Mouse (Mus musculus) MEL (cell line): Measurements from ENCODE around the gene Wdr81.

Source experiments
- CTCF ChIP-seq, 3 experiments: IDR thresholded peaks in 2 of 3; conservative IDR thresholded peaks in 1 of 3; 2 replicates each; pipeline ENCODE4 v1.5.1; 2011 to 2012; ENCODE audit warnings: low read length in 3 of 3, low read depth in 2 of 3, mild to moderate bottlenecking in 2 of 3, improper control_type of control experiment in 1 of 3, inconsistent platforms in 1 of 3, mixed read lengths in 1 of 3, moderate library complexity in 1 of 3; ENCODE audit not compliant: control insufficient read depth in 1 of 3, insufficient read depth in 1 of 3, poor library complexity in 1 of 3, severe bottlenecking in 1 of 3
- GATA1 ChIP-seq: IDR thresholded peaks from 2 replicates; pipeline ENCODE4 v1.6.1; 2011; ENCODE audit warnings: low read depth, low read length, improper control_type of control experiment
- JUND ChIP-seq: IDR thresholded peaks from 2 replicates; pipeline ENCODE4 v1.6.1; 2011; ENCODE audit warnings: low read depth, mild to moderate bottlenecking, improper control_type of control experiment, low read length
- MAX ChIP-seq: IDR thresholded peaks from 2 replicates; pipeline ENCODE4 v1.6.1; 2011; ENCODE audit warnings: low read length, improper control_type of control experiment
- MAZ ChIP-seq: IDR thresholded peaks from 2 replicates; pipeline ENCODE4 v1.6.1; 2012; ENCODE audit warnings: low read depth, mild to moderate bottlenecking, inconsistent platforms, low read length, improper control_type of control experiment
- MYC ChIP-seq: IDR thresholded peaks from 2 replicates; pipeline ENCODE4 v1.6.1; 2011; ENCODE audit warnings: low read depth, mild to moderate bottlenecking, low read length, improper control_type of control experiment, moderate library complexity
- NELFE ChIP-seq: IDR thresholded peaks from 2 replicates; pipeline ENCODE4 v1.6.1; 2011; ENCODE audit warnings: low read depth, low read length, improper control_type of control experiment
- POLR2A ChIP-seq, 2 experiments: IDR thresholded peaks; 2 replicates each; pipeline ENCODE4 v1.6.1; 2011 to 2012; ENCODE audit warnings: low read length in 2 of 2, mild to moderate bottlenecking in 2 of 2, control low read depth in 1 of 2, improper control_type of control experiment in 1 of 2, low read depth in 1 of 2, moderate library complexity in 1 of 2; ENCODE audit not compliant: control insufficient read depth in 1 of 2, insufficient read depth in 1 of 2, poor library complexity in 1 of 2
- POLR2AphosphoS2 ChIP-seq: IDR thresholded peaks from 2 replicates; pipeline ENCODE4 v1.6.1; 2011; ENCODE audit warnings: low read length, improper control_type of control experiment
- TAL1 ChIP-seq: IDR thresholded peaks from 2 replicates; pipeline ENCODE4 v1.6.1; 2012; ENCODE audit warnings: mild to moderate bottlenecking, inconsistent platforms, low read length, moderate library complexity, mixed read lengths
- USF1 ChIP-seq: IDR thresholded peaks from 2 replicates; pipeline ENCODE4 v1.6.1; 2014; ENCODE audit warnings: low read depth, mild to moderate bottlenecking, inconsistent platforms, low read length, improper control_type of control experiment, moderate library complexity

- TF ChIP-seq CTCF (IDR thresholded peaks at IDR 0.05 in 2 of 3, conservative IDR thresholded peaks at IDR 0.05 in 1 of 3; ENCODE audit: control insufficient read depth in 1 of 3, insufficient read depth in 1 of 3, low read depth in 2 of 3, low read length in 3 of 3, poor library complexity in 1 of 3, severe bottlenecking in 1 of 3) (no peak), POLR2AphosphoS2 (no peak), TAL1 (no peak), MYC (no peak), MAZ (no peak), JUND (no peak), NELFE (no peak), USF1 (no peak), GATA1 (no peak), POLR2A (IDR thresholded peaks at IDR 0.05; ENCODE audit: control insufficient read depth in 1 of 2, insufficient read depth in 1 of 2, low read depth in 1 of 2, low read length in 2 of 2, poor library complexity in 1 of 2) (no peak), MAX (no peak)
These were observed 23.2 kb downstream of the Wdr81 start for GRCm38 (mm10) chr11:75431307-75431706.
